Mouse (Mus musculus) retina, embryonic 14.5 days (tissue): ENCODE measurements around the gene Tmem107.
"Not testable (repeated sequence)": the region's sequence is repeated elsewhere in the genome, so short reads cannot be mapped to it uniquely, and the experiment has no call there.

Experiments used
- DNase-seq: peaks from one replicate; pipeline ENCODE4 v3.0.0-alpha.2; 2015; ENCODE audit warnings: low spot score

Gene Tmem107

GRCm38 (mm10) chr11:69075764-69076479 is 5.3 kb downstream of the Tmem107 start:
- DNase-seq, result no peak

- no peak for DNase-seq
Measured at GRCm38 (mm10) chr11:69076572-69076971, 6.0 kb downstream of the Tmem107 start.

GRCm38 (mm10) chr11:69077316-69077715 is 6.7 kb downstream of the Tmem107 start:
- no peak for DNase-seq

GRCm38 (mm10) chr11:69078041-69078440 is 7.4 kb downstream of the Tmem107 start:
- no peak for DNase-seq

GRCm38 (mm10) chr11:69078805-69079438 is 8.3 kb downstream of the Tmem107 start:
- no peak for DNase-seq

- no peak for DNase-seq
Measured at GRCm38 (mm10) chr11:69080102-69080854, 9.7 kb downstream of the Tmem107 start.

- no peak for DNase-seq
Measured at GRCm38 (mm10) chr11:69080855-69081222, 10.2 kb downstream of the Tmem107 start.

GRCm38 (mm10) chr11:69081613-69082012 is 11.0 kb downstream of the Tmem107 start:
- DNase-seq, result no peak

- no peak for DNase-seq
Measured at GRCm38 (mm10) chr11:69085608-69086007, 15.0 kb downstream of the Tmem107 start.

GRCm38 (mm10) chr11:69086390-69086789 is 15.8 kb downstream of the Tmem107 start:
- DNase-seq, result no peak

- no peak for DNase-seq
Measured at GRCm38 (mm10) chr11:69087082-69087481, 16.5 kb downstream of the Tmem107 start.

GRCm38 (mm10) chr11:69087597-69087996 is 17.0 kb downstream of the Tmem107 start:
- no peak for DNase-seq

GRCm38 (mm10) chr11:69088103-69088855 is 17.7 kb downstream of the Tmem107 start, which contains the start of gene Vamp2:
Gene Vamp2 (plus strand): TSS chr11:69088490.
- peak; percentile 93 for DNase-seq

- no peak for DNase-seq
Measured at GRCm38 (mm10) chr11:69088856-69089615, 18.4 kb downstream of the Tmem107 start.

- no peak for DNase-seq
Measured at GRCm38 (mm10) chr11:69089616-69090290, 19.1 kb downstream of the Tmem107 start.

- no peak for DNase-seq
Measured at GRCm38 (mm10) chr11:69090367-69090766, 19.8 kb downstream of the Tmem107 start.

- no peak for DNase-seq
Measured at GRCm38 (mm10) chr11:69091566-69092385, 21.2 kb downstream of the Tmem107 start.

- peak; percentile 92 for DNase-seq
Measured at GRCm38 (mm10) chr11:69092386-69092751, 21.8 kb downstream of the Tmem107 start.

- no peak for DNase-seq
Measured at GRCm38 (mm10) chr11:69092871-69093270, 22.3 kb downstream of the Tmem107 start.

- not testable (repeated sequence) for DNase-seq
Measured at GRCm38 (mm10) chr11:69093856-69094255, 23.2 kb downstream of the Tmem107 start.
